Mouse (Mus musculus) CH12.LX (cell line): ENCODE results near the gene Ibtk. TPM values are rescaled to one million over a fixed set of nuclear protein-coding genes. Genes with fewer than 3 reads are reported as not detected.

ENCODE experiments used
- DNase-seq: peaks from one replicate; pipeline ENCODE4 v3.0.0-alpha.2; 2013; ENCODE audit errors: extremely low read depth
- H3K27ac ChIP-seq: 2 replicates; pipeline ENCODE4 v1.5.1; 2012; ENCODE audit warnings: low read depth, mild to moderate bottlenecking, control low read depth, moderate library complexity; ENCODE audit not compliant: insufficient read depth
- H3K27me3 ChIP-seq: replicated peaks from 2 replicates; pipeline ENCODE3; 2012; ENCODE audit warnings: inconsistent platforms
- H3K36me3 ChIP-seq, 2 experiments: replicated peaks in 1 of 2; 2 replicates each; pipeline versions ENCODE3 to v1.6.1; 2012; ENCODE audit warnings: inconsistent platforms in 1 of 2, low read length in 1 of 2, mild to moderate bottlenecking in 1 of 2, mixed read lengths in 1 of 2, moderate library complexity in 1 of 2; ENCODE audit not compliant: control insufficient read depth in 1 of 2, insufficient read depth in 1 of 2
- H3K4me1 ChIP-seq, 2 experiments: 2 replicates each; pipeline ENCODE4 v1.6.1; 2012; ENCODE audit warnings: inconsistent platforms in 1 of 2, moderate library complexity in 1 of 2; ENCODE audit not compliant: insufficient read depth in 2 of 2, control insufficient read depth in 1 of 2
- H3K4me2 ChIP-seq: 2 replicates; pipeline ENCODE4 v1.6.1; 2012; ENCODE audit warnings: low read depth, mild to moderate bottlenecking, control low read depth; ENCODE audit not compliant: poor library complexity, insufficient read depth, severe bottlenecking
- H3K4me3 ChIP-seq, 3 experiments: fragments of 150-350 bp in 1 of 3; sonication (generic) in 1 of 3; replicated peaks in 1 of 3; 2 replicates each; pipeline versions ENCODE3 to v1.5.1; 2011 to 2012; ENCODE audit warnings: low read depth in 2 of 3, low read length in 2 of 3, mild to moderate bottlenecking in 2 of 3, moderate library complexity in 2 of 3, control low read depth in 1 of 3, improper control_type of control experiment in 1 of 3, inconsistent platforms in 1 of 3, mixed read lengths in 1 of 3; ENCODE audit not compliant: poor library complexity in 1 of 3
- H3K79me2 ChIP-seq: replicated peaks from 2 replicates; pipeline ENCODE4 v1.6.1; 2012; ENCODE audit warnings: mild to moderate bottlenecking, moderate library complexity; ENCODE audit not compliant: control insufficient read depth, poor library complexity, insufficient read depth, severe bottlenecking; ENCODE audit errors: extremely low read depth
- H3K9ac ChIP-seq: 2 replicates; pipeline ENCODE4 v1.6.1; 2012; ENCODE audit warnings: low read depth, mild to moderate bottlenecking, control low read depth, moderate library complexity; ENCODE audit not compliant: insufficient read depth
- H3K9me3 ChIP-seq: replicated peaks from 2 replicates; pipeline ENCODE3; 2012; ENCODE audit warnings: low read length, inconsistent platforms, mixed read lengths
- CHD1 ChIP-seq: IDR thresholded peaks from 2 replicates; pipeline ENCODE4 v1.6.1; 2012; ENCODE audit warnings: low read depth, low read length, improper control_type of control experiment, inconsistent platforms
- E2F4 ChIP-seq: IDR thresholded peaks from 2 replicates; pipeline ENCODE4 v1.6.1; 2011; ENCODE audit warnings: low read depth, low read length, improper control_type of control experiment; ENCODE audit not compliant: insufficient replicate concordance
- ELF1 ChIP-seq: IDR thresholded peaks from 2 replicates; pipeline ENCODE4 v1.6.1; 2014; ENCODE audit warnings: low read depth, mild to moderate bottlenecking, inconsistent platforms, low read length, improper control_type of control experiment
- EP300 ChIP-seq: IDR thresholded peaks from 2 replicates; pipeline ENCODE4 v1.6.1; 2011; ENCODE audit warnings: low read length, improper control_type of control experiment
- GABPA ChIP-seq: IDR thresholded peaks from 2 replicates; pipeline ENCODE4 v1.6.1; 2012; ENCODE audit warnings: low read depth, low read length, improper control_type of control experiment, inconsistent platforms; ENCODE audit not compliant: insufficient replicate concordance
- HCFC1 ChIP-seq: IDR thresholded peaks from 2 replicates; pipeline ENCODE4 v1.6.1; 2012; ENCODE audit warnings: low read depth, mild to moderate bottlenecking, inconsistent platforms, low read length, improper control_type of control experiment
- IRF4 ChIP-seq: IDR thresholded peaks from 2 replicates; pipeline ENCODE4 v1.6.1; 2014; ENCODE audit warnings: low read depth, mild to moderate bottlenecking, inconsistent platforms, low read length, improper control_type of control experiment
- JUN ChIP-seq: IDR thresholded peaks from 2 replicates; pipeline ENCODE4 v1.6.1; 2011; ENCODE audit warnings: low read depth, mild to moderate bottlenecking, low read length, improper control_type of control experiment, moderate library complexity; ENCODE audit not compliant: insufficient read depth
- JUND ChIP-seq: conservative IDR thresholded peaks from 2 replicates; pipeline ENCODE4 v1.6.1; 2011; ENCODE audit warnings: low read depth, low read length, improper control_type of control experiment
- KAT2A ChIP-seq: IDR thresholded peaks from 2 replicates; pipeline ENCODE4 v1.6.1; 2012; ENCODE audit warnings: low read length, improper control_type of control experiment, inconsistent platforms; ENCODE audit not compliant: insufficient replicate concordance
- MAX ChIP-seq: IDR thresholded peaks from 2 replicates; pipeline ENCODE4 v1.6.1; 2011; ENCODE audit warnings: low read length, improper control_type of control experiment
- MAZ ChIP-seq: IDR thresholded peaks from 2 replicates; pipeline ENCODE4 v1.6.1; 2012; ENCODE audit warnings: low read depth, mild to moderate bottlenecking, inconsistent platforms, low read length, improper control_type of control experiment, moderate library complexity
- MXI1 ChIP-seq: IDR thresholded peaks from 2 replicates; pipeline ENCODE4 v1.6.1; 2011; ENCODE audit warnings: mild to moderate bottlenecking, low read depth, low read length, improper control_type of control experiment
- MYC ChIP-seq: IDR thresholded peaks from 2 replicates; pipeline ENCODE4 v1.6.1; 2011; ENCODE audit warnings: low read depth, mild to moderate bottlenecking, improper control_type of control experiment, low read length
- NRF1 ChIP-seq: IDR thresholded peaks from 2 replicates; pipeline ENCODE4 v1.6.1; 2014; ENCODE audit warnings: low read depth, mild to moderate bottlenecking, inconsistent platforms, low read length, improper control_type of control experiment, moderate library complexity
- POLR2A ChIP-seq: IDR thresholded peaks from 2 replicates; pipeline ENCODE4 v1.6.1; 2011; ENCODE audit warnings: low read depth, mild to moderate bottlenecking, improper control_type of control experiment, low read length
- POLR2AphosphoS2 ChIP-seq: IDR thresholded peaks from 2 replicates; pipeline ENCODE4 v1.6.1; 2011; ENCODE audit warnings: low read depth, low read length, improper control_type of control experiment
- SIN3A ChIP-seq: IDR thresholded peaks from 2 replicates; pipeline ENCODE4 v1.6.1; 2012; ENCODE audit warnings: low read length, improper control_type of control experiment, inconsistent platforms
- TBP ChIP-seq: conservative IDR thresholded peaks from 2 replicates; pipeline ENCODE4 v1.6.1; 2011; ENCODE audit warnings: low read depth, low read length, improper control_type of control experiment
- TCF12 ChIP-seq: IDR thresholded peaks from 2 replicates; pipeline ENCODE4 v1.6.1; 2014; ENCODE audit warnings: low read depth, mild to moderate bottlenecking, inconsistent platforms, low read length, improper control_type of control experiment
- USF2 ChIP-seq: conservative IDR thresholded peaks from 2 replicates; pipeline ENCODE4 v1.6.1; 2011; ENCODE audit warnings: low read depth, low read length, improper control_type of control experiment
- ZKSCAN1 ChIP-seq: IDR thresholded peaks from 2 replicates; pipeline ENCODE4 v1.6.1; 2012; ENCODE audit warnings: low read depth, inconsistent platforms, low read length, improper control_type of control experiment, borderline replicate concordance
- ZMIZ1 ChIP-seq: IDR thresholded peaks from 2 replicates; pipeline ENCODE4 v1.6.1; 2012; ENCODE audit warnings: low read depth, mild to moderate bottlenecking, inconsistent platforms, low read length, improper control_type of control experiment
- dilution Hi-C: fragments of 300-500 bp; cut with MboI; formaldehyde crosslinking; loops from 2 replicates; pipeline ENCODE4 v1.14.3; 2020; ENCODE audit warnings: low sequenced_read_pairs; ENCODE audit not compliant: extremely low pct_unique_long_range_greater_than_20kb, extremely low pct_ligation_motif_present
- in situ Hi-C: fragments of 300-500 bp; cut with MboI; formaldehyde crosslinking; loops from 3 replicates; pipeline ENCODE4 v1.14.3; 2019; ENCODE audit warnings: low sequenced_read_pairs, low pct_ligation_motif_present, low pct_unique_long_range_greater_than_20kb, mixed read lengths
- polyA plus RNA-seq: library from polyadenylated mRNA; unstranded; fragments of >175 nt; gene quantifications from 2 replicates; pipeline ENCODE4 v1.2.1, GENCODE M21; 2012; ENCODE audit warnings: low read depth; ENCODE audit not compliant: insufficient read length
- total RNA-seq, 2 experiments: library from RNA; depleted of rRNA; stranded (reverse); fragments of 300-350 nt in 1 of 2; fragments of >200 nt in 1 of 2; gene quantifications; 2 replicates each; pipeline ENCODE4 v1.2.3; 2012 to 2014

Gene Ibtk
- total and polyA plus RNA-seq, 3 experiments: 34.2 to 41.3 (median 40.6) TPM

DNA sequence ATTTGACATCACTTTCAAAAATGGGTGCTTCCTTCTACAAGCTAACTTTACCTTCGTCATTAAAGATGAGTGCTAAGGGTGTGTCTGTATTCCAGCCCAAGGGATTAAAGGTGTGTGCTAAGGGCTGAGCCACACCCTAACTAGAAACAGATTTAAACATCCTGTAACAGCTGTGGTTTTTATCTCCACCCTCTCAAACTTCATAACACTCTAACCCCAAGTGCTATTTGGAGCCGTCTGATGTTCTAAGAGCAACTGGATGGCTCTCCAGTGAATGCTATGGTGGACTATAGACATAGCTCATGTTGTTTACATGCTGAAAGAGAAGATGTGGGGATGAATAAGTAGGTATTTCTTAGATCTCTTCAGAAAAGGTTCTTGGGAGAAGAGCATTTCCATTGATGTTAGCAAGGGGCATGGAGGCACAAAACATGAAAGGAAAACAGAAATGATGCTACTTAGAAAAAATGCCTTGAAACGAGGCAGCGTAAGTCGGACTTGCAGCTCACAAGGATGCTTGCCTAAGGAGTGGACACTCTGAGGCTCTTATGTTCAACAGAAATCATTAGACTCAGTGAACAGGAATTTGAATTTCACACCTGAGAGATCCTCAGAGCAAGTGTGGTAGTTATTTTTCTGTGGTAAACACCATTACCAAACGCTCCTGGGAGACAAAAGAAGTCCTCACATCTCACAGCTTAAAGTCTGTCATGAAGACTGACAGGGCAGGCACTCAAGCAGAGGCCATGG is 77.4 kb downstream of the Ibtk start:
- Histone ChIP-seq H3K27ac (no peak overlapping the region), H3K4me2 (no peak overlapping the region), H3K9me3 (no peaks in the 10 kb centered on the region)
- no peak for DNase-seq
- in situ Hi-C loops: no loop called here
- TF ChIP-seq JUND (no peak), POLR2A (no peak), NRF1 (no peak), MAX (no peak), JUN (no peak), KAT2A (no peak), ELF1 (no peak), ZKSCAN1 (no peak), TCF12 (no peak), EP300 (no peak), ZMIZ1 (no peak), GABPA (no peak)
- TF ChIP-seq, all 38 proteins: peak for 0
- H3K36me3 ChIP-seq: no peaks in the 10 kb centered on the region
- H3K9ac ChIP-seq: no peak overlapping the region
- dilution Hi-C loops: no loop called here
- H3K27me3 ChIP-seq: no peaks in the 10 kb centered on the region
- no peak overlapping the region for H3K4me3 ChIP-seq
- H3K4me1 ChIP-seq: no peaks in the 10 kb centered on the region
- H3K79me2 ChIP-seq: no peaks in the 10 kb centered on the region

- Histone ChIP-seq H3K4me3 (no peak overlapping the region), H3K36me3 (no peaks in the 10 kb centered on the region), H3K4me1 (no peaks in the 10 kb centered on the region), H3K4me2 (no peak overlapping the region), H3K9ac (no peak overlapping the region), H3K27ac (no peak overlapping the region), H3K9me3 (no peaks in the 10 kb centered on the region), H3K79me2 (no peaks in the 10 kb centered on the region), H3K27me3 (no peaks in the 10 kb centered on the region)
- in situ Hi-C loops: no loop called here
- DNase-seq: no peak
- dilution Hi-C loops: no loop called here
- TF ChIP-seq MXI1: no peak
- TF ChIP-seq IRF4: no peak
- no peak for TF ChIP-seq CHD1
- TF ChIP-seq NRF1: no peak
- no peak for TF ChIP-seq E2F4
- no peak for TF ChIP-seq USF2
- no peak for TF ChIP-seq TBP
- no peak for TF ChIP-seq HCFC1
- TF ChIP-seq TCF12: no peak
- TF ChIP-seq ZMIZ1: no peak
- TF ChIP-seq KAT2A: no peak
- no peak for TF ChIP-seq MAZ
- TF ChIP-seq MYC: no peak
- no peak for TF ChIP-seq POLR2AphosphoS2
- TF ChIP-seq SIN3A: no peak
Measured at GRCm38 (mm10) chr9:85664316-85664715, 84.8 kb downstream of the Ibtk start.
